Mouse (Mus musculus) C2C12 (cell line): ENCODE data around the gene AI481877.

Source experiments
- CEBPB ChIP-seq: IDR thresholded peaks from one replicate; pipeline ENCODE4 v1.6.1; 2011; ENCODE audit warnings: low read depth, mild to moderate bottlenecking, control low read depth, moderate library complexity
- CTCF ChIP-seq: IDR thresholded peaks from one replicate; pipeline ENCODE4 v1.5.1; 2011; ENCODE audit not compliant: control insufficient read depth, insufficient read depth, insufficient read length

DNA sequence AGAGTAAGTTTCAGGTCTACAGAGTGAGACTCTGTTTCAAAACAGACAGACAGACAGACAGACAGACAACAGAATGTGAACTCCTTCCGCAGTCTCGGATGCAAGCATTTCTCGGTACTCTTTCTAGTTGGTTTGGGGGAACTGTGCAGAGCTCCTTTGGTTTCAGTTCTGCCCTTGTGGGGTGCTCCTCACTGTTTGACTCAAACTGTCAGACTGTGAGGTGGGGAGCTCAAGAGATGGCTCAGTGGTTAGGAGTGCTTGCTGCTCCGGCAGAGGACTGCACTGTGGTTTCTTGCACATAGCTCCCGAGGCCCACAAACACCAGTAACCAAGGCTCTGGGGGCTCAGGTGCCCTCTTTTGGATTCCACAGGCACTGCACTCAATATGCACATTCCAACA, 95.7 kb downstream of the AI481877 start:
- TF ChIP-seq CEBPB, result no peak
- TF ChIP-seq CTCF, result no peak
